Mouse (Mus musculus) lung, postnatal 0 days (tissue): Measurements from ENCODE around the gene Lrrc20. TPM values are rescaled to one million over a fixed set of nuclear protein-coding genes. Genes with fewer than 3 reads are reported as not detected.

Source experiments
- ATAC-seq: fragments of 200-750 bp; cut with Nextera tagmentation; 2 replicates; pipeline ENCODE4 v1.8.0; 2017; ENCODE audit warnings: moderate library complexity
- DNase-seq: peaks from one replicate; pipeline ENCODE4 v3.0.0-alpha.2; 2016; ENCODE audit warnings: low spot score
- H3K27ac ChIP-seq: fragments of 300-500 bp; sonication (generic); 2 replicates; pipeline ENCODE4 v1.5.1; 2014; ENCODE audit warnings: antibody characterized with exemption, mild to moderate bottlenecking, low read length, mixed read lengths
- H3K27me3 ChIP-seq: fragments of 300-500 bp; sonication (generic); replicated peaks from 2 replicates; pipeline ENCODE4 v1.6.1; 2014; ENCODE audit warnings: low read length, mixed read lengths; ENCODE audit not compliant: insufficient read depth
- H3K36me3 ChIP-seq: fragments of 300-500 bp; sonication (generic); 2 replicates; pipeline ENCODE4 v1.6.1; 2014; ENCODE audit warnings: low read length, mixed read lengths; ENCODE audit not compliant: insufficient read depth
- H3K4me1 ChIP-seq: fragments of 300-500 bp; sonication (generic); 2 replicates; pipeline ENCODE4 v1.6.1; 2014; ENCODE audit warnings: antibody characterized with exemption, low read depth, low read length, mixed read lengths; ENCODE audit not compliant: insufficient read depth
- H3K4me2 ChIP-seq: fragments of 300-500 bp; sonication (generic); replicated peaks from 2 replicates; pipeline ENCODE4 v1.6.1; 2014; ENCODE audit warnings: low read depth, mild to moderate bottlenecking, low read length, moderate library complexity, mixed read lengths
- H3K4me3 ChIP-seq: fragments of 300-500 bp; sonication (generic); 2 replicates; pipeline ENCODE4 v1.5.1; 2014; ENCODE audit warnings: low read depth, low read length
- H3K9ac ChIP-seq: fragments of 300-500 bp; sonication (generic); replicated peaks from 2 replicates; pipeline ENCODE4 v1.6.1; 2014; ENCODE audit warnings: low read depth, mild to moderate bottlenecking
- H3K9me3 ChIP-seq: fragments of 300-500 bp; sonication (generic); 2 replicates; pipeline ENCODE4 v1.6.1; 2016; ENCODE audit warnings: low read length, mixed read lengths
- CTCF ChIP-seq: IDR thresholded peaks from 2 replicates; pipeline ENCODE4 v1.5.1; 2016; ENCODE audit warnings: antibody characterized with exemption, mild to moderate bottlenecking
- EP300 ChIP-seq: IDR thresholded peaks from 2 replicates; pipeline ENCODE4 v1.6.1; 2016; ENCODE audit warnings: antibody characterized with exemption, mild to moderate bottlenecking, control low read depth
- WGBS: fragments of 180-500 bp; shearing (Covaris S2); extraction: QIAGEN DNeasy Blood & Tissue Kit; methylation state at CpG from one replicate; pipeline ENCODE4 v1.1.7; 2014; 5-methylcytosine and 5-hydroxymethylcytosine counted together
- polyA plus RNA-seq: library from polyadenylated mRNA; unstranded; fragments of >200 nt; fragmentation: Nextera tagmentation; extraction: Ambion mirVana; gene quantifications from 2 replicates; pipeline ENCODE4 v1.2.1, GENCODE M21; 2015

Lrrc20 gene
- polyA plus RNA-seq, 1 experiment from 2014 or later: 5.8 TPM

- no peak overlapping the region for H3K4me3 ChIP-seq
- DNase-seq (no peak), ATAC-seq (no peak)
- no peaks in the 10 kb centered on the region for H3K36me3 ChIP-seq
- no peaks in the 10 kb centered on the region for H3K9me3 ChIP-seq
- no peaks in the 10 kb centered on the region for H3K27me3 ChIP-seq
- no peak overlapping the region for H3K4me2 ChIP-seq
- H3K9ac ChIP-seq: no peak overlapping the region
- 67% methylated on average over 7 of the region's 7 CpGs for WGBS
- TF ChIP-seq EP300: no peak
- no peak for TF ChIP-seq CTCF
- H3K27ac ChIP-seq: no peak overlapping the region
- no peaks in the 10 kb centered on the region for H3K4me1 ChIP-seq
Measured at GRCm38 (mm10) chr10:61500756-61501155, 25.2 kb downstream of the Lrrc20 start.

GRCm38 (mm10) chr10:61504073-61504472 lies 28.5 kb downstream of the Lrrc20 start:
- ATAC-seq (no peak), DNase-seq (no peak)
- Histone ChIP-seq H3K36me3 (no peaks in the 10 kb centered on the region), H3K4me1 (no peaks in the 10 kb centered on the region), H3K9me3 (no peaks in the 10 kb centered on the region), H3K27ac (no peak overlapping the region), H3K9ac (no peak overlapping the region), H3K27me3 (no peaks in the 10 kb centered on the region), H3K4me3 (no peak overlapping the region), H3K4me2 (no peak overlapping the region)
- 81% methylated on average over 2 of the region's 2 CpGs for whole genome bisulfite sequencing
- TF ChIP-seq CTCF (no peak), EP300 (no peak)

- Histone ChIP-seq H3K4me2 (no peak overlapping the region), H3K27ac (no peak overlapping the region), H3K4me1 (no peaks in the 10 kb centered on the region), H3K27me3 (no peaks in the 10 kb centered on the region), H3K36me3 (no peaks in the 10 kb centered on the region), H3K9me3 (no peaks in the 10 kb centered on the region), H3K4me3 (no peak overlapping the region), H3K9ac (no peak overlapping the region)
- DNase-seq (peak; percentile 25), ATAC-seq (no peak)
- 54% methylated on average over 7 of the region's 7 CpGs for WGBS
- TF ChIP-seq EP300: no peak
- no peak for TF ChIP-seq CTCF
Measured at GRCm38 (mm10) chr10:61506381-61507200, 31.0 kb downstream of the Lrrc20 start.

- Histone ChIP-seq H3K4me1 (no peaks in the 10 kb centered on the region), H3K4me3 (no peak overlapping the region), H3K36me3 (no peaks in the 10 kb centered on the region), H3K27ac (no peak overlapping the region), H3K9me3 (no peaks in the 10 kb centered on the region), H3K27me3 (no peaks in the 10 kb centered on the region), H3K9ac (no peak overlapping the region), H3K4me2 (no peak overlapping the region)
- ATAC-seq (peak; percentile 66), DNase-seq (peak; percentile 50)
- TF ChIP-seq EP300: no peak
- TF ChIP-seq CTCF: no peak
- WGBS: 56% methylated on average over 5 of the region's 5 CpGs
Measured at GRCm38 (mm10) chr10:61509873-61510272, 34.3 kb downstream of the Lrrc20 start.

DNA sequence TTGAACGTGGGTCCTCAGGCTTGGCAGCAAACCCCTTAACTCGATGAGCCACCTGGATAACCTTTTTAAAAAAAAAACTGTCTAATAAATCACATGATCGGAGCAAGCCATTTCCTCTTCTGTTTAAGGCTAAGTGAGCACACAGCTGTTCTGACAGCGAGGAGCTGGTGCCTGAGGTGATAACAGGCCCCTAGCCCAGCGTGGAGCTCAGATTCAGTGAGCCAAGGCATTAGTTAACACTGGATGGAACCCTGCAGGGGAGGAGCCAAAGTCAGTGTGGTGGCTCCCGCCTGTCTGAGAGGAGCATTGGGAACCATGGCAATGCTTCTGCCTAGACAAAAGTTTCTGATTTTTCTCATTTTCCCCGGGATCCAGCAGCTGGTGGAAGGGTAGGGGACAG lies 35.2 kb downstream of the Lrrc20 start:
- Histone ChIP-seq H3K4me2 (no peak overlapping the region), H3K36me3 (no peaks in the 10 kb centered on the region), H3K4me1 (no peaks in the 10 kb centered on the region), H3K9me3 (no peaks in the 10 kb centered on the region), H3K9ac (no peak overlapping the region), H3K27ac (no peak overlapping the region), H3K4me3 (no peak overlapping the region), H3K27me3 (no peaks in the 10 kb centered on the region)
- ATAC-seq (no peak), DNase-seq (peak; percentile 21)
- 36% methylated on average over 7 of the region's 7 CpGs for WGBS
- TF ChIP-seq EP300: no peak
- no peak for TF ChIP-seq CTCF

DNA sequence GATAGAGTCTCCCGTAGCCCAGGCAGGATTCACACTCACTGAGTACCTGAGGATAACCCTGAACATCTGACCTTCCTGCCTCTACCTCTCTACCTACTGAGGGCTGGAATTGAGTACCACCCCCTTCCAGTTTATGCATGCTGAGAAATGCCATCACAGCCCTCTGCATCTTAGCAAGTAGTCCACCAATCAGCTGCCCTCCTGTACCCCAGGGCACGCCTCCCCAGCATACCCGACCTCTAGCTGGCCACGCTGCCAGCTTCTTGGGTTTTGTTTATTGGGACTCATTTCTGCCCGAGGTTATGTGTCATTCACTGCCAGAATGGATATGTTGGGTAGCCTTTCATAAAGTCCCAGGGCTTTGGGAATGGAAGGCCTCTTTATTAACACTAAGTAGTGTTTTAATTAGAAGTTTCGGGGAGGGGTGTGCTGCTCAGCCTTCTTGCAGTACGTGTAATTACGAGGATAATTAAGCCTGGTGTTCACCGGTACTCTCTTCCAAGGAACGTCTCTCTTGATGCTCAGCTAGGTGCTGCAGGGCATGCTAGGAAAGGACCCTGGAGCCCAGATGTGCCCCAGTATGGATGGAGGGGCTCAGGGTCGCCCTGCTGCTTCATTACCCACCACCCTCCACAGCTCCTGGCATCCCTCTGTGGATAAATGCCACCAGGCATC lies 36.8 kb downstream of the Lrrc20 start:
- DNase-seq: no peak
- WGBS: 75% methylated on average over 11 of the region's 11 CpGs
- H3K27ac ChIP-seq: no peak overlapping the region

More for the DNA sequence above, 36.8 kb downstream of the Lrrc20 start:
- Histone ChIP-seq H3K36me3 (no peaks in the 10 kb centered on the region), H3K27me3 (no peaks in the 10 kb centered on the region), H3K4me1 (no peaks in the 10 kb centered on the region), H3K4me2 (no peak overlapping the region), H3K4me3 (no peak overlapping the region), H3K9me3 (no peaks in the 10 kb centered on the region), H3K9ac (no peak overlapping the region)
- TF ChIP-seq EP300 (no peak), CTCF (no peak)
- no peak for ATAC-seq
